Mouse (Mus musculus) kidney, embryonic 15.5 days (tissue): ENCODE measurements at regions not wholly inside any gene's neighbourhood (a gene's known extent, or its start where the extent isn't known, plus 50 kb on each side); places are given as distances from the start of the nearest gene placed in this dataset.
"Not testable (repeated sequence)": the region's sequence is repeated elsewhere in the genome, so short reads cannot be mapped to it uniquely, and the experiment has no call there.

Experiments used
- ATAC-seq: fragments of 200-750 bp; cut with Nextera tagmentation; replicated peaks from 2 replicates; pipeline ENCODE4 v1.8.0; 2017; ENCODE audit warnings: moderate TSS enrichment; ENCODE audit not compliant: low FRiP score
- H3K27ac ChIP-seq: fragments of 300-500 bp; sonication (generic); 2 replicates; pipeline ENCODE4 v1.5.1; 2015; ENCODE audit warnings: mild to moderate bottlenecking, inconsistent platforms
- H3K27me3 ChIP-seq: fragments of 300-500 bp; sonication (generic); 2 replicates; pipeline ENCODE4 v1.6.1; 2015; ENCODE audit warnings: inconsistent platforms
- H3K36me3 ChIP-seq: fragments of 300-500 bp; sonication (generic); 2 replicates; pipeline ENCODE4 v1.6.1; 2015; ENCODE audit warnings: inconsistent platforms
- H3K4me1 ChIP-seq: fragments of 300-500 bp; sonication (generic); 2 replicates; pipeline ENCODE4 v1.6.1; 2015; ENCODE audit warnings: inconsistent platforms
- H3K4me2 ChIP-seq: fragments of 300-500 bp; sonication (generic); 2 replicates; pipeline ENCODE4 v1.6.1; 2015; ENCODE audit warnings: moderate library complexity, mild to moderate bottlenecking, inconsistent platforms
- H3K4me3 ChIP-seq: fragments of 300-500 bp; sonication (generic); replicated peaks from 2 replicates; pipeline ENCODE4 v1.5.1; 2015; ENCODE audit warnings: mild to moderate bottlenecking, inconsistent platforms
- H3K9ac ChIP-seq: fragments of 300-500 bp; sonication (generic); 2 replicates; pipeline ENCODE4 v1.6.1; 2015; ENCODE audit warnings: mild to moderate bottlenecking, inconsistent platforms
- H3K9me3 ChIP-seq: fragments of 300-500 bp; sonication (generic); replicated peaks from 2 replicates; pipeline ENCODE4 v1.6.1; 2016; ENCODE audit warnings: inconsistent platforms
- WGBS: fragments of 180-500 bp; shearing (Covaris S2); methylation state at CpG from one replicate; pipeline ENCODE4 v1.1.7; 2015; ENCODE audit warnings: mixed read lengths; 5-methylcytosine and 5-hydroxymethylcytosine counted together

- Histone ChIP-seq H3K27me3 (no peaks in the 10 kb centered on the region), H3K36me3 (no peaks in the 10 kb centered on the region), H3K4me1 (peaks cover 11% of the 10 kb centered on the region), H3K4me2 (no peak overlapping the region), H3K27ac (no peak overlapping the region), H3K9ac (no peak overlapping the region), H3K9me3 (no peaks in the 10 kb centered on the region), H3K4me3 (no peak overlapping the region)
- WGBS = 87% methylated on average over 3 of the region's 3 CpGs
- no peak for ATAC-seq
These were observed 212.3 kb downstream of the Dact1 start for GRCm38 (mm10) chr12:71521936-71522335.

GRCm38 (mm10) chr12:71522451-71522850 lies 212.8 kb downstream of the Dact1 start:
- 56% methylated on average over 5 of the region's 5 CpGs for WGBS
- ATAC-seq = no peak
- H3K27ac ChIP-seq = peak overlapping the region; percentile 32; the same call in 1 of the 2 replicates

DNA sequence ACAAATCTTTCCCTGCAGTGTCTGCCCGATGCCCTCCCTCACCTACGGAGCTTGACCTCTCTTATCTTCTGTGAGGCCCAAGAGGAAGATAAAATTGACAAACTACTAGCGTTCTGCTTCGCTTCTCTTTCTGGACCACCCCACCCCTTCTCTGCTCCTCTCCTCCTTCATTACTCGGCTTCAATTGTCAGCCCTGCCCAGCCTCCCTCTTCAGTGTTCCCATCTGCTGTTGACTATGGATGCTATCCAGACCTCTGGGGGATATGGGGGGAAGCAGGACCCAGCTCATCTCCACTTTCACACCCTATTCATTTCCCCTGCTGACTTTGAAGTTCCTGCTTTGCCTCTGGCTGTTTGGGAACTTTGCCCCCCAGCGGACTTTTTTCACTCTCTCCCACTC lies 214.5 kb downstream of the Dact1 start:
- ATAC-seq = peak; percentile 67; the same call in 1 of the 2 replicates
- H3K9me3 ChIP-seq = no peaks in the 10 kb centered on the region
- no peak overlapping the region for H3K4me2 ChIP-seq

More at GRCm38 (mm10) chr12:71522451-71522850, 212.8 kb downstream of the Dact1 start:
- Histone ChIP-seq H3K36me3 (no peaks in the 10 kb centered on the region), H3K9ac (no peak overlapping the region), H3K4me3 (no peak overlapping the region), H3K9me3 (no peaks in the 10 kb centered on the region), H3K4me1 (peaks cover 11% of the 10 kb centered on the region), H3K27me3 (no peaks in the 10 kb centered on the region), H3K4me2 (no peak overlapping the region)

GRCm38 (mm10) chr12:71525255-71525927 lies 215.7 kb downstream of the Dact1 start:
- Histone ChIP-seq H3K9me3 (no peaks in the 10 kb centered on the region), H3K4me1 (peaks cover 11% of the 10 kb centered on the region), H3K4me3 (no peak overlapping the region), H3K27me3 (no peaks in the 10 kb centered on the region), H3K4me2 (no peak overlapping the region), H3K27ac (no peak overlapping the region), H3K9ac (no peak overlapping the region), H3K36me3 (no peaks in the 10 kb centered on the region)
- no peak for ATAC-seq
- 61% methylated on average over 10 of the region's 10 CpGs for WGBS

More for the DNA sequence above, 214.5 kb downstream of the Dact1 start:
- H3K4me3 ChIP-seq = no peak overlapping the region
- H3K27me3 ChIP-seq = no peaks in the 10 kb centered on the region
- H3K36me3 ChIP-seq = no peaks in the 10 kb centered on the region
- peak overlapping the region; percentile 3; the same call in 1 of the 2 replicates for H3K27ac ChIP-seq
- 10% methylated on average over 6 of the region's 6 CpGs for WGBS
- no peak overlapping the region for H3K9ac ChIP-seq
- H3K4me1 ChIP-seq = peaks cover 11% of the 10 kb centered on the region

- Histone ChIP-seq H3K4me3 (no peak overlapping the region), H3K36me3 (no peaks in the 10 kb centered on the region), H3K4me1 (peaks cover 11% of the 10 kb centered on the region), H3K9ac (no peak overlapping the region), H3K9me3 (no peaks in the 10 kb centered on the region), H3K27ac (no peak overlapping the region), H3K27me3 (no peaks in the 10 kb centered on the region), H3K4me2 (no peak overlapping the region)
- ATAC-seq = no peak
- WGBS = 61% methylated on average over 7 of the region's 7 CpGs
These were observed 216.9 kb downstream of the Dact1 start for GRCm38 (mm10) chr12:71526623-71527022.

DNA sequence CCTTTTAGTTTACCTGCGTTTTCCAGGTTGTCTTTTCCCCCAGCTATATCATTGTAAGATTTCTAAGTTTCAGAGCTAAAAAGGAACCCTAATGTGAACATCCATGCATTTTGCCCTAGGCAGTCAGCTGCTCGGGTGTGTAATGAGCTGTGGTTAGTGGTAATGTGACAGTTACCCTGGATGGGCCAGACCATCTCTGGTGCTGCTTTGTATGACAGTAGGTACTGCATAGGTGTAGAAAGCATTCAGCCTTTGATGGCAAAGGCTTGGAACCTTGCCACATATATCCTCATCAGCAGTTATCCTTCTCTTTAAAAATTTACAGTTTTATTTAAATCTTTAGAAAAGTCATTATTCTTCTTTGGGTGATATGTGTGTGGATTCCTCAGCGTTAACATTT lies 222.5 kb downstream of the Dact1 start:
- 68% methylated on average over 3 of the region's 3 CpGs for WGBS
- no peak for ATAC-seq
- no peak overlapping the region for H3K27ac ChIP-seq
- H3K27me3 ChIP-seq = no peaks in the 10 kb centered on the region
- no peak overlapping the region for H3K9ac ChIP-seq
- no peak overlapping the region for H3K4me2 ChIP-seq
- no peaks in the 10 kb centered on the region for H3K9me3 ChIP-seq
- no peak overlapping the region for H3K4me3 ChIP-seq
- no peaks in the 10 kb centered on the region for H3K4me1 ChIP-seq
- no peaks in the 10 kb centered on the region for H3K36me3 ChIP-seq

GRCm38 (mm10) chr12:71532708-71533450 lies 223.2 kb downstream of the Dact1 start:
- Histone ChIP-seq H3K4me2 (no peak overlapping the region), H3K27ac (no peak overlapping the region), H3K27me3 (no peaks in the 10 kb centered on the region), H3K9ac (no peak overlapping the region), H3K9me3 (no peaks in the 10 kb centered on the region), H3K4me3 (no peak overlapping the region), H3K4me1 (no peaks in the 10 kb centered on the region), H3K36me3 (no peaks in the 10 kb centered on the region)
- WGBS = 81% methylated on average over 22 of the region's 22 CpGs
- no peak for ATAC-seq

- Histone ChIP-seq H3K27me3 (no peaks in the 10 kb centered on the region), H3K4me1 (no peaks in the 10 kb centered on the region), H3K36me3 (no peaks in the 10 kb centered on the region), H3K4me3 (no peak overlapping the region), H3K9ac (no peak overlapping the region), H3K27ac (no peak overlapping the region), H3K9me3 (no peaks in the 10 kb centered on the region), H3K4me2 (no peak overlapping the region)
- ATAC-seq = no peak
- WGBS = 92% methylated on average over 9 of the region's 9 CpGs
These were observed 224.0 kb downstream of the Dact1 start for GRCm38 (mm10) chr12:71533701-71534100.

GRCm38 (mm10) chr12:71534199-71534598 lies 224.5 kb downstream of the Dact1 start:
- 85% methylated on average over 4 of the region's 4 CpGs for WGBS
- H3K9me3 ChIP-seq = no peaks in the 10 kb centered on the region
- no peak overlapping the region for H3K9ac ChIP-seq
- no peak overlapping the region for H3K4me3 ChIP-seq
- no peak overlapping the region for H3K27ac ChIP-seq
- H3K36me3 ChIP-seq = no peaks in the 10 kb centered on the region
- H3K4me1 ChIP-seq = no peaks in the 10 kb centered on the region
- no peak for ATAC-seq
- no peak overlapping the region for H3K4me2 ChIP-seq
- H3K27me3 ChIP-seq = no peaks in the 10 kb centered on the region

DNA sequence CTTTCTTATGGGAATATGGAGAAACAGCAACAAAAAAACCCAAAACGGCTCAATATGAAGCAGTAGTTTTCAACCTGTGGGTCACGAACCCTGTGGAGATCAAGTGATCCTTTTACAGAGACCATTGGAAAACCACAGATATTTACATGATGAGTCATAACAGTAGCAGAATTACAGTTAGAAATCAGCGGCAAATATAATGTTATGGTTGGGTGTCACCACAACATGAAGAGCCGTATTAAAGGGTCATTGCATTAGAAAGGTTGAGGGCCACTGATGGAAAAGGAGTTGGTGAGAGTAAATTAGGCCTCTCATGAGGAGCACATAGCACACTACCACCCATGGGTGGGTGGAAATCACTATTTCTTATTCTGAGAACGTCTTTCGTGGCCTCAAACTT lies 225.6 kb downstream of the Dact1 start:
- Histone ChIP-seq H3K27me3 (no peaks in the 10 kb centered on the region), H3K27ac (no peak overlapping the region), H3K4me3 (no peak overlapping the region), H3K36me3 (no peaks in the 10 kb centered on the region), H3K4me2 (no peak overlapping the region), H3K9ac (no peak overlapping the region), H3K9me3 (no peaks in the 10 kb centered on the region), H3K4me1 (no peaks in the 10 kb centered on the region)
- WGBS = 96% methylated on average over 6 of the region's 6 CpGs
- no peak for ATAC-seq

DNA sequence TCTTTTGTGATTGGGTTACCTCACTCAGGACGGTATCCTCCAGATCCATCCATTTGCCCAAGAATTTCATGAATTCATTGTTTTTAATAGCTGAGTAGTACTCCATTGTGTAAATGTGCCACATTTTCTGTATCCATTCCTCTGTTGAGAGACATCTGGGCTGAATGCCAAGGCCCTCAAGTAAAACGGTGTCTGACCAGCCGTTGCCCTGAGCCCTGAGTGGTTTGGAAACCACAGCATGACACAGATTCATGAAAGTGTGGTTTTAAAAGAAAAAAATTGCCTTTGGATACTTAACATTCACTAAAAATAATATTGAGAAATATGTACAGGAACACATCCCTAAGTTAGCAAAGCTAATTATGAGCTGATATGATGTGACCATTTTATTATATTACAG lies 226.1 kb downstream of the Dact1 start:
- not testable (repeated sequence) for H3K36me3 ChIP-seq, H3K27ac ChIP-seq, H3K4me3 ChIP-seq, H3K4me1 ChIP-seq, H3K9ac ChIP-seq, H3K27me3 ChIP-seq, ATAC-seq, H3K4me2 ChIP-seq, H3K9me3 ChIP-seq
- 81% methylated on average over 3 of the region's 3 CpGs for WGBS

DNA sequence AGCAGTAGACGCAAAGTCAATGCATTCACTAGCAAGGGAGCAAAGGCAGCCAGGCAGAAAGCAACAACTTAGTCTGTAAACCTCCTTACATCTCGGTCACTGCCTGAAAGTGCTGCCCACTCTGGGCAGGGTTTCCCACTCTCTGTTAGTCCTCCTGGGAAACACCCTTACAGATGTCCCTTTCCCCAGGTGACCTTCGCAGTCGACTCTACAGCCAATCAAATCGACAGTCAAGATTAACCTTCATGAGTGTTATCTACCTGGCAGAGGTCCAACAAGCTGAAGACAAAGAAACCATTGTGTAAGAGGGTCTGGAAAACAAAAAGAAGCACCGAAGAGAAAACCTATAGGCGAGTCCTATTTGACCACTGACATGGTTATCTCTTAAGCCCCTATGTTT lies 229.0 kb downstream of the Dact1 start:
- ATAC-seq = no peak
- Histone ChIP-seq H3K27me3 (no peaks in the 10 kb centered on the region), H3K4me1 (0 out of 2 replicates have a peak, but pooled peaks cover 11% of the 10 kb centered on the region), H3K4me2 (no peak overlapping the region), H3K4me3 (no peak overlapping the region), H3K9ac (no peak overlapping the region), H3K36me3 (no peaks in the 10 kb centered on the region), H3K27ac (no peak overlapping the region), H3K9me3 (no peaks in the 10 kb centered on the region)
- 74% methylated on average over 7 of the region's 7 CpGs for WGBS
